Mouse (Mus musculus) G1E (cell line): ENCODE measurements at regions not wholly inside any gene's neighbourhood (a gene's known extent, or its start where the extent isn't known, plus 50 kb on each side); places are given as distances from the start of the nearest gene placed in this dataset.

Experiments used
- CTCF ChIP-seq: IDR thresholded peaks from 2 replicates; pipeline ENCODE4 v1.5.1; 2012; ENCODE audit warnings: low read depth, low read length, inconsistent platforms, mixed read lengths
- GATA1 ChIP-seq: IDR thresholded peaks from 2 replicates; pipeline ENCODE4 v1.6.1; 2012; ENCODE audit warnings: borderline replicate concordance, low read length, inconsistent platforms, mixed read lengths
- GATA2 ChIP-seq: IDR thresholded peaks from 2 replicates; pipeline ENCODE4 v1.6.1; 2012; ENCODE audit warnings: low read depth, low read length, inconsistent platforms, borderline replicate concordance
- POLR2AphosphoS5 ChIP-seq: IDR thresholded peaks from 2 replicates; pipeline ENCODE4 v1.6.1; 2012; ENCODE audit warnings: low read depth, low read length, inconsistent platforms; ENCODE audit not compliant: insufficient replicate concordance

- no peak for TF ChIP-seq GATA1
- TF ChIP-seq CTCF: no peak
- no peak for TF ChIP-seq POLR2AphosphoS5
- TF ChIP-seq GATA2: no peak
Measured at GRCm38 (mm10) chr3:57976640-57977229, 128.9 kb upstream of the Pfn2 start.
